Mouse (Mus musculus): Measurements from ENCODE around the gene Cbx5. TPM values are rescaled to one million over a fixed set of nuclear protein-coding genes. Genes with fewer than 3 reads are reported as not detected.
A peak's percentile ranks its signal among the peaks of the same experiment; 100 is the strongest.

Cbx5 gene
- polyA plus RNA-seq, 1 experiment, result 52.7 TPM

GRCm38 (mm10) chr15:103176874-103177421 lies 62.7 kb downstream of the Cbx5 start:
- H3K27ac ChIP-seq (ENCODE audit: insufficient read depth, low read length), result no peak overlapping the region
- TF ChIP-seq CTCF (IDR thresholded peaks at IDR 0.05; ENCODE audit: borderline replicate concordance, insufficient read depth, low read depth, low read length) (peak; percentile 99), POLR2A (IDR thresholded peaks at IDR 0.05; ENCODE audit: borderline replicate concordance, insufficient read depth, low read length) (no peak)
- peak overlapping the region; percentile 9 for H3K4me3 ChIP-seq (replicated peaks; ENCODE audit: insufficient read depth, low read depth, low read length)
- no peaks in the 10 kb centered on the region; the same call in 1 of the 2 replicates for H3K27me3 ChIP-seq (ENCODE audit: control insufficient read depth, insufficient read depth, low read length)
- DNase-seq, result peak; percentile 86 to 94
- WGBS, result 3% methylated on average over 18 of the region's 18 CpGs
- peaks cover 2% of the 10 kb centered on the region; the same call in 1 of the 2 replicates for H3K4me1 ChIP-seq (ENCODE audit: control insufficient read depth, insufficient read depth, low read length)

- Histone ChIP-seq H3K4me3 (replicated peaks; ENCODE audit: insufficient read depth, low read depth, low read length) (no peak overlapping the region), H3K4me1 (ENCODE audit: control insufficient read depth, insufficient read depth, low read length) (peaks cover 2% of the 10 kb centered on the region; the same call in 1 of the 2 replicates), H3K27ac (ENCODE audit: insufficient read depth, low read length) (no peak overlapping the region), H3K27me3 (ENCODE audit: control insufficient read depth, insufficient read depth, low read length) (peaks cover 2% of the 10 kb centered on the region; the same call in 1 of the 2 replicates)
- TF ChIP-seq CTCF (IDR thresholded peaks at IDR 0.05; ENCODE audit: borderline replicate concordance, insufficient read depth, low read depth, low read length) (no peak), POLR2A (IDR thresholded peaks at IDR 0.05; ENCODE audit: borderline replicate concordance, insufficient read depth, low read length) (no peak)
- no peak for DNase-seq
- 58% methylated on average over 5 of the region's 5 CpGs for WGBS
These were observed 66.4 kb downstream of the Cbx5 start for GRCm38 (mm10) chr15:103173251-103173650.

- no peak for TF ChIP-seq POLR2A (IDR thresholded peaks at IDR 0.05; ENCODE audit: borderline replicate concordance, insufficient read depth, low read length)
- peak; percentile 66 for TF ChIP-seq CTCF (IDR thresholded peaks at IDR 0.05; ENCODE audit: borderline replicate concordance, insufficient read depth, low read depth, low read length)
- Histone ChIP-seq H3K27ac (ENCODE audit: insufficient read depth, low read length) (no peak overlapping the region), H3K4me3 (replicated peaks; ENCODE audit: insufficient read depth, low read depth, low read length) (no peak overlapping the region), H3K4me1 (ENCODE audit: control insufficient read depth, insufficient read depth, low read length) (peaks cover 2% of the 10 kb centered on the region; the same call in 1 of the 2 replicates), H3K27me3 (ENCODE audit: control insufficient read depth, insufficient read depth, low read length) (peaks cover 2% of the 10 kb centered on the region; the same call in 1 of the 2 replicates)
- peak in 1 of 2 experiments; percentile 39 for DNase-seq
- 10% methylated on average over 10 of the region's 10 CpGs for WGBS
These were observed 67.1 kb downstream of the Cbx5 start for GRCm38 (mm10) chr15:103172537-103172936.

GRCm38 (mm10) chr15:103171276-103171675 lies 68.3 kb downstream of the Cbx5 start:
- whole genome bisulfite sequencing, result 39% methylated on average over 8 of the region's 8 CpGs
- H3K4me3 ChIP-seq (replicated peaks; ENCODE audit: insufficient read depth, low read depth, low read length), result no peak overlapping the region
- TF ChIP-seq POLR2A (IDR thresholded peaks at IDR 0.05; ENCODE audit: borderline replicate concordance, insufficient read depth, low read length), result no peak
- no peak for TF ChIP-seq CTCF (IDR thresholded peaks at IDR 0.05; ENCODE audit: borderline replicate concordance, insufficient read depth, low read depth, low read length)
- H3K4me1 ChIP-seq (ENCODE audit: control insufficient read depth, insufficient read depth, low read length), result no peaks in the 10 kb centered on the region; the same call in 1 of the 2 replicates
- DNase-seq, result no peak
- peaks cover 2% of the 10 kb centered on the region; the same call in 1 of the 2 replicates for H3K27me3 ChIP-seq (ENCODE audit: control insufficient read depth, insufficient read depth, low read length)
- H3K27ac ChIP-seq (ENCODE audit: insufficient read depth, low read length), result no peak overlapping the region

GRCm38 (mm10) chr15:103170316-103170679 lies 69.3 kb downstream of the Cbx5 start:
- Histone ChIP-seq H3K27ac (ENCODE audit: insufficient read depth, low read length) (no peak overlapping the region), H3K4me1 (ENCODE audit: control insufficient read depth, insufficient read depth, low read length) (no peaks in the 10 kb centered on the region; the same call in 1 of the 2 replicates), H3K27me3 (ENCODE audit: control insufficient read depth, insufficient read depth, low read length) (peaks cover 2% of the 10 kb centered on the region; the same call in 1 of the 2 replicates), H3K4me3 (replicated peaks; ENCODE audit: insufficient read depth, low read depth, low read length) (no peak overlapping the region)
- DNase-seq, result no peak
- TF ChIP-seq POLR2A (IDR thresholded peaks at IDR 0.05; ENCODE audit: borderline replicate concordance, insufficient read depth, low read length), result no peak
- TF ChIP-seq CTCF (IDR thresholded peaks at IDR 0.05; ENCODE audit: borderline replicate concordance, insufficient read depth, low read depth, low read length), result no peak
- WGBS, result 19% methylated on average over 15 of the region's 16 CpGs

- DNase-seq, result no peak
- no peak overlapping the region for H3K27ac ChIP-seq (ENCODE audit: insufficient read depth, low read length)
- H3K4me3 ChIP-seq (replicated peaks; ENCODE audit: insufficient read depth, low read depth, low read length), result peak overlapping the region; percentile 11
- peaks cover 2% of the 10 kb centered on the region; the same call in 1 of the 2 replicates for H3K27me3 ChIP-seq (ENCODE audit: control insufficient read depth, insufficient read depth, low read length)
- H3K4me1 ChIP-seq (ENCODE audit: control insufficient read depth, insufficient read depth, low read length), result no peaks in the 10 kb centered on the region; the same call in 1 of the 2 replicates
- 12% methylated on average over 26 of the region's 26 CpGs for WGBS
- TF ChIP-seq CTCF (IDR thresholded peaks at IDR 0.05; ENCODE audit: borderline replicate concordance, insufficient read depth, low read depth, low read length) (no peak), POLR2A (IDR thresholded peaks at IDR 0.05; ENCODE audit: borderline replicate concordance, insufficient read depth, low read length) (no peak)
These were observed 69.9 kb downstream of the Cbx5 start for GRCm38 (mm10) chr15:103169612-103170315.

GRCm38 (mm10) chr15:103168801-103169611 lies 70.6 kb downstream of the Cbx5 start:
- no peak overlapping the region for H3K27ac ChIP-seq (ENCODE audit: insufficient read depth, low read length)
- peaks cover 2% of the 10 kb centered on the region; the same call in 1 of the 2 replicates for H3K27me3 ChIP-seq (ENCODE audit: control insufficient read depth, insufficient read depth, low read length)
- WGBS, result 2% methylated on average over 63 of the region's 63 CpGs
- TF ChIP-seq CTCF (IDR thresholded peaks at IDR 0.05; ENCODE audit: borderline replicate concordance, insufficient read depth, low read depth, low read length) (no peak), POLR2A (IDR thresholded peaks at IDR 0.05; ENCODE audit: borderline replicate concordance, insufficient read depth, low read length) (no peak)
- H3K4me3 ChIP-seq (replicated peaks; ENCODE audit: insufficient read depth, low read depth, low read length), result peak overlapping the region; percentile 52
- no peaks in the 10 kb centered on the region; the same call in 1 of the 2 replicates for H3K4me1 ChIP-seq (ENCODE audit: control insufficient read depth, insufficient read depth, low read length)
- DNase-seq, result peak; percentile 36 to 45
